Mouse (Mus musculus) liver, adult 2 months (tissue): ENCODE measurements at regions not wholly inside any gene's neighbourhood (a gene's known extent, or its start where the extent isn't known, plus 50 kb on each side); places are given as distances from the start of the nearest gene placed in this dataset.

ENCODE experiments used
- CTCF ChIP-seq: fragments of 200-500 bp; IDR thresholded peaks from 2 replicates; pipeline ENCODE4 v1.5.1; 2011; ENCODE audit warnings: low read depth, low read length, control low read depth
- POLR2A ChIP-seq: fragments of 200-500 bp; IDR thresholded peaks from 2 replicates; pipeline ENCODE4 v1.6.1; 2011; ENCODE audit warnings: low read length, control low read depth; ENCODE audit not compliant: insufficient read depth; ENCODE audit errors: extremely low read depth

- no peak for TF ChIP-seq CTCF
- no peak for TF ChIP-seq POLR2A
These were observed 100.3 kb downstream of the Etaa1 start for GRCm38 (mm10) chr11:17853246-17853804.
